Mouse (Mus musculus): ENCODE data around the gene 2200002D01Rik.

DNA sequence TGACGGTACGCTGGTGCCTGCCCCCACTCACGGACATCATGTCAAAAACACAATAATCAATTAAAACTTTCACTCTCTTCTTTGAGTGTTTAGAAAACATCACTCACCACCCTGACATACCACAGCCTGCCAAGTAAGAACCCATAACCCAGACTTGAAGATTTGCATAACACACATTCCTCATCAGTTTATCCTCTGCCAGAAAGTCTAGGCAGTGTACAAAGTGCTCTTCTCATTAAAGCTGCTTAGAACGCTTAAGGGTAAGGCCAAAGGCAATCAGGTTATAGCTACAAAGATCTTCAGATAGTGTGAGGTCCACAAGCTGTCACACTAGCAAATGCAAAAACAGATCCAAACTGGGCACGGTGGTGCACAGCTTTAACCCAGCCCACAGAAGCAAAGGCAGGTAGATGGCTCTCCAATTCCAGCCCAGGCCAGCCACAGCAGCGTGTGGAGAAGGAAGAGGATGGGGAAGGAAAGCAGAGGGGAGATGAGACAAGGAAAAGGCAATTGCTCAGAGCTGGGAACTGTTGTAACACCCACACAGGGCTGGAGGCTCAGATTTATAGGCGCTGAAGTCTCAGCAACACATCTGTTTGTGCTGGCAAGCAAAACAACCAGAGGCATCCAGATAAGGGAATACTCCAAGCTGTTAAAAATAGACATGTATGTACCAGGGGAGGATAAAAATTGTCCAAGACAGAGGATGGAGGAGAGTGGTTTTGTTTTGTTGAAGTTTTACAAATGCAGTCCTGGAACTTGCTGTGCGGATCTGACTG is 23.6 kb upstream of the 2200002D01Rik start:
- TF ChIP-seq CTCF (IDR thresholded peaks at IDR 0.05; ENCODE audit: low read depth, low read length) (no peak), POLR2A (IDR thresholded peaks at IDR 0.05; ENCODE audit: borderline replicate concordance, low read depth, low read length) (no peak)

All from bone marrow macrophage, adult 2 months (primary cell).